Mouse (Mus musculus) lung, embryonic 14.5 days (tissue): ENCODE measurements around the gene Pin1. TPM values are rescaled to one million over a fixed set of nuclear protein-coding genes. Genes with fewer than 3 reads are reported as not detected.

ENCODE experiments used
- ATAC-seq: fragments of 200-750 bp; cut with Nextera tagmentation; 2 replicates; pipeline ENCODE4 v1.8.0; 2017; ENCODE audit warnings: mild to moderate bottlenecking, moderate TSS enrichment, moderate library complexity; ENCODE audit not compliant: insufficient read depth
- DNase-seq: peaks from one replicate; pipeline ENCODE4 v3.0.0-alpha.2; 2015
- H3K27ac ChIP-seq: fragments of 300-500 bp; sonication (generic); 2 replicates; pipeline ENCODE4 v1.5.1; 2014; ENCODE audit warnings: low read depth, mild to moderate bottlenecking, moderate library complexity
- H3K27me3 ChIP-seq: fragments of 300-500 bp; sonication (generic); 2 replicates; pipeline ENCODE4 v1.6.1; 2014; ENCODE audit warnings: low read length, control low read depth; ENCODE audit not compliant: insufficient read depth
- H3K36me3 ChIP-seq: fragments of 300-500 bp; sonication (generic); 2 replicates; pipeline ENCODE4 v1.6.1; 2014; ENCODE audit warnings: control low read depth; ENCODE audit not compliant: insufficient read depth
- H3K4me1 ChIP-seq: fragments of 300-500 bp; sonication (generic); 2 replicates; pipeline ENCODE4 v1.6.1; 2014; ENCODE audit warnings: antibody characterized with exemption, control low read depth; ENCODE audit not compliant: insufficient read depth
- H3K4me2 ChIP-seq: fragments of 300-500 bp; sonication (generic); 2 replicates; pipeline ENCODE4 v1.6.1; 2014; ENCODE audit warnings: mild to moderate bottlenecking
- H3K4me3 ChIP-seq: fragments of 300-500 bp; sonication (generic); 2 replicates; pipeline ENCODE4 v1.5.1; 2014; ENCODE audit warnings: low read depth, low read length
- H3K9ac ChIP-seq: fragments of 300-500 bp; sonication (generic); 2 replicates; pipeline ENCODE4 v1.6.1; 2014
- H3K9me3 ChIP-seq: fragments of 300-500 bp; sonication (generic); 2 replicates; pipeline ENCODE4 v1.6.1; 2016; ENCODE audit warnings: low read depth, low read length, control low read depth
- CTCF ChIP-seq: IDR thresholded peaks from 2 replicates; pipeline ENCODE4 v1.5.1; 2016; ENCODE audit warnings: antibody characterized with exemption, low read depth
- WGBS: fragments of 180-500 bp; shearing (Covaris S2); extraction: QIAGEN DNeasy Blood & Tissue Kit; methylation state at CpG from one replicate; pipeline ENCODE4 v1.1.7; 2014; 5-methylcytosine and 5-hydroxymethylcytosine counted together
- polyA plus RNA-seq: library from polyadenylated mRNA; unstranded; fragments of >200 nt; fragmentation: Nextera tagmentation; extraction: Ambion mirVana; gene quantifications from 2 replicates; pipeline ENCODE4 v1.2.1, GENCODE M21; 2014

Pin1 gene
- polyA plus RNA-seq, 1 experiment from 2014 or later, result 58.6 TPM

- H3K4me1 ChIP-seq, result no peaks in the 10 kb centered on the region
- no peak for ATAC-seq
- H3K4me3 ChIP-seq, result no peak overlapping the region
- no peaks in the 10 kb centered on the region for H3K27me3 ChIP-seq
- no peak for DNase-seq
- H3K9ac ChIP-seq, result no peak overlapping the region
- H3K27ac ChIP-seq, result no peak overlapping the region
- H3K36me3 ChIP-seq, result no peaks in the 10 kb centered on the region
- TF ChIP-seq CTCF, result no peak
- no peaks in the 10 kb centered on the region for H3K9me3 ChIP-seq
- no peak overlapping the region for H3K4me2 ChIP-seq
Observed at GRCm38 (mm10) chr9:20705420-20705819, 53.5 kb downstream of the Pin1 start.

GRCm38 (mm10) chr9:20705981-20706380 is 54.1 kb downstream of the Pin1 start:
- H3K27me3 ChIP-seq, result no peaks in the 10 kb centered on the region
- H3K4me2 ChIP-seq, result no peak overlapping the region
- ATAC-seq (no peak), DNase-seq (no peak)
- no peak overlapping the region for H3K27ac ChIP-seq
- H3K9me3 ChIP-seq, result no peaks in the 10 kb centered on the region
- no peaks in the 10 kb centered on the region for H3K4me1 ChIP-seq
- no peak for TF ChIP-seq CTCF
- H3K36me3 ChIP-seq, result no peaks in the 10 kb centered on the region
- H3K9ac ChIP-seq, result no peak overlapping the region
- H3K4me3 ChIP-seq, result no peak overlapping the region
- WGBS, result 19% methylated on average over 4 of the region's 4 CpGs

GRCm38 (mm10) chr9:20710471-20710870 is 58.6 kb downstream of the Pin1 start:
- no peak for DNase-seq
- 64% methylated on average over 3 of the region's 3 CpGs for WGBS
- H3K27me3 ChIP-seq, result no peaks in the 10 kb centered on the region
- no peaks in the 10 kb centered on the region for H3K4me1 ChIP-seq
- ATAC-seq, result no peak
- no peaks in the 10 kb centered on the region for H3K9me3 ChIP-seq
- no peak overlapping the region for H3K27ac ChIP-seq
- H3K4me3 ChIP-seq, result no peak overlapping the region
- no peak overlapping the region for H3K4me2 ChIP-seq
- no peak for TF ChIP-seq CTCF
- no peak overlapping the region for H3K9ac ChIP-seq
- no peaks in the 10 kb centered on the region for H3K36me3 ChIP-seq

GRCm38 (mm10) chr9:20712934-20713477 is 61.1 kb downstream of the Pin1 start:
- Histone ChIP-seq H3K36me3 (no peaks in the 10 kb centered on the region), H3K27ac (no peak overlapping the region), H3K27me3 (no peaks in the 10 kb centered on the region), H3K9me3 (no peaks in the 10 kb centered on the region), H3K9ac (no peak overlapping the region), H3K4me2 (no peak overlapping the region), H3K4me3 (no peak overlapping the region), H3K4me1 (no peaks in the 10 kb centered on the region)
- DNase-seq (no peak), ATAC-seq (no peak)
- WGBS, result 68% methylated on average over 5 of the region's 5 CpGs
- no peak for TF ChIP-seq CTCF

GRCm38 (mm10) chr9:20713478-20713987 is 61.6 kb downstream of the Pin1 start:
- DNase-seq (no peak), ATAC-seq (no peak)
- Histone ChIP-seq H3K9ac (no peak overlapping the region), H3K27me3 (no peaks in the 10 kb centered on the region), H3K36me3 (no peaks in the 10 kb centered on the region), H3K4me1 (no peaks in the 10 kb centered on the region), H3K27ac (no peak overlapping the region), H3K9me3 (no peaks in the 10 kb centered on the region), H3K4me2 (no peak overlapping the region), H3K4me3 (no peak overlapping the region)
- WGBS, result 29% methylated on average over 11 of the region's 11 CpGs
- no peak for TF ChIP-seq CTCF

- DNase-seq (no peak), ATAC-seq (no peak)
- no peaks in the 10 kb centered on the region for H3K4me1 ChIP-seq
- H3K27ac ChIP-seq, result no peak overlapping the region
- H3K9ac ChIP-seq, result no peak overlapping the region
- H3K27me3 ChIP-seq, result no peaks in the 10 kb centered on the region
- H3K4me2 ChIP-seq, result no peak overlapping the region
- 67% methylated on average over 7 of the region's 7 CpGs for WGBS
- no peaks in the 10 kb centered on the region for H3K36me3 ChIP-seq
- H3K4me3 ChIP-seq, result no peak overlapping the region
- H3K9me3 ChIP-seq, result no peaks in the 10 kb centered on the region
- TF ChIP-seq CTCF, result peak; percentile 53
Observed at GRCm38 (mm10) chr9:20715332-20715731, 63.4 kb downstream of the Pin1 start.

Other genes with a start within 250 kb of the Pin1 start
- 30.2 and 34.0 TPM in 2 replicates for gene Zfp26, start 191.9 kb upstream of the Pin1 start, polyA plus RNA-seq
- 23.6 and 26.6 TPM in 2 replicates for gene Zfp426, start 159.3 kb upstream of the Pin1 start, polyA plus RNA-seq
- 99.6 and 107 TPM in 2 replicates for gene Zfp266, start 130.7 kb upstream of the Pin1 start, polyA plus RNA-seq
- 20.5 and 22.1 TPM in 2 replicates for gene Zfp846, start 70.8 kb upstream of the Pin1 start, polyA plus RNA-seq
- 370 and 372 TPM in 2 replicates for gene Ubl5, start 9.2 kb upstream of the Pin1 start, polyA plus RNA-seq
- gene Fbxl12, start 7.3 kb upstream of the Pin1 start, polyA plus RNA-seq, result 13.1 and 15.0 TPM in 2 replicates
- gene Olfm2, start 94.3 kb downstream of the Pin1 start, polyA plus RNA-seq, result 1.2 and 1.7 TPM in 2 replicates
- 0.22 and 0.26 TPM in 2 replicates for gene Col5a3, start 163.0 kb downstream of the Pin1 start, polyA plus RNA-seq
- not detected in 2 replicates for gene Rdh8, start 166.4 kb downstream of the Pin1 start, polyA plus RNA-seq
- gene A230050P20Rik, start 216.5 kb downstream of the Pin1 start, polyA plus RNA-seq, result 8.0 and 9.4 TPM in 2 replicates
- gene Angptl6, start 227.6 kb downstream of the Pin1 start, polyA plus RNA-seq, result 1.9 and 2.9 TPM in 2 replicates
- gene Ppan, start 236.1 kb downstream of the Pin1 start, polyA plus RNA-seq, result 77.3 and 83.6 TPM in 2 replicates
- 295 and 296 TPM in 2 replicates for gene Eif3g, start 246.5 kb downstream of the Pin1 start, polyA plus RNA-seq